Mouse (Mus musculus): ENCODE results near the gene Acr. TPM values are rescaled to one million over a fixed set of nuclear protein-coding genes. Genes with fewer than 3 reads are reported as not detected.
A peak's percentile ranks its signal among the peaks of the same experiment; 100 is the strongest.

The Acr gene
- total RNA-seq, 2 experiments from 2014 or later, result 0.25 to 0.68 TPM

GRCm38 (mm10) chr15:89547321-89547720 lies 20.8 kb upstream of the Acr start:
- intact Hi-C loops (cut with DNase I), result loop anchor here (5.0 kb wide), 1 partner anchor 45 kb away; no protein-coding TSS in a partner anchor
- no peak for DNase-seq

- no peak for DNase-seq
- intact Hi-C loops (cut with DNase I), result loop anchor here (5.0 kb wide), 1 partner anchor 46 kb away; no protein-coding TSS in a partner anchor
Measured at GRCm38 (mm10) chr15:89547824-89548601, 20.1 kb upstream of the Acr start.

GRCm38 (mm10) chr15:89548837-89549236 lies 19.3 kb upstream of the Acr start:
- no peak for DNase-seq
- intact Hi-C loops (cut with DNase I), result loop anchor here (5.0 kb wide), 1 partner anchor 47 kb away; no protein-coding TSS in a partner anchor

- intact Hi-C loops (cut with DNase I), result no loop called here
- no peak for DNase-seq
Measured at GRCm38 (mm10) chr15:89550506-89550905, 17.6 kb upstream of the Acr start.

- DNase-seq, result no peak
- intact Hi-C loops (cut with DNase I), result no loop called here
Measured at GRCm38 (mm10) chr15:89551733-89552132, 16.4 kb upstream of the Acr start.

GRCm38 (mm10) chr15:89555591-89555990 lies 12.5 kb upstream of the Acr start:
- intact Hi-C loops (cut with DNase I), result no loop called here
- no peak for DNase-seq

- no peak for DNase-seq
- intact Hi-C loops (cut with DNase I), result no loop called here
Measured at GRCm38 (mm10) chr15:89556401-89557178, 11.5 kb upstream of the Acr start.

- no peak for DNase-seq
- intact Hi-C loops (cut with DNase I), result no loop called here
Measured at GRCm38 (mm10) chr15:89557179-89557995, 10.7 kb upstream of the Acr start.

GRCm38 (mm10) chr15:89557996-89558390 lies 10.1 kb upstream of the Acr start:
- intact Hi-C loops (cut with DNase I), result no loop called here
- no peak for DNase-seq

GRCm38 (mm10) chr15:89559202-89559731 lies 8.9 kb upstream of the Acr start:
- no peak for DNase-seq
- intact Hi-C loops (cut with DNase I), result no loop called here

- DNase-seq, result no peak
- intact Hi-C loops (cut with DNase I), result no loop called here
Measured at GRCm38 (mm10) chr15:89572147-89572546, 4.0 kb downstream of the Acr start.

- DNase-seq, result no peak
- intact Hi-C loops (cut with DNase I), result no loop called here
Measured at GRCm38 (mm10) chr15:89582494-89582893, 14.4 kb downstream of the Acr start.

- DNase-seq, result peak; percentile 17 to 24
- intact Hi-C loops (cut with DNase I), result no loop called here
Measured at GRCm38 (mm10) chr15:89585101-89585500, 17.0 kb downstream of the Acr start.

GRCm38 (mm10) chr15:89585631-89586030 lies 17.5 kb downstream of the Acr start:
- intact Hi-C loops (cut with DNase I), result no loop called here
- no peak for DNase-seq

GRCm38 (mm10) chr15:89589146-89589545 lies 21.0 kb downstream of the Acr start:
- DNase-seq, result no peak
- intact Hi-C loops (cut with DNase I), result no loop called here

- DNase-seq, result no peak
- intact Hi-C loops (cut with DNase I), result no loop called here
Measured at GRCm38 (mm10) chr15:89591317-89591716, 23.2 kb downstream of the Acr start.

GRCm38 (mm10) chr15:89591723-89592455 lies 23.8 kb downstream of the Acr start, which contains the start of gene Rabl2:
TSS of gene Rabl2 (minus strand) at chr15:89591923.
- intact Hi-C loops (cut with DNase I), result no loop called here
- peak; percentile 87 to 89 for DNase-seq

GRCm38 (mm10) chr15:89592548-89592947 lies 24.4 kb downstream of the Acr start:
- DNase-seq, result no peak
- intact Hi-C loops (cut with DNase I), result no loop called here

- no peak for DNase-seq
- intact Hi-C loops (cut with DNase I), result no loop called here
Measured at GRCm38 (mm10) chr15:89605822-89606570, 37.9 kb downstream of the Acr start.

Data from heart, postnatal 36 days (tissue).